Mouse (Mus musculus) bone marrow, adult 2 months (tissue): ENCODE measurements around the gene Gp1ba. TPM values are rescaled to one million over a fixed set of nuclear protein-coding genes. Genes with fewer than 3 reads are reported as not detected.

Experiments used
- H3K27ac ChIP-seq: fragments of 200-500 bp; 2 replicates; pipeline ENCODE4 v1.5.1; 2012; ENCODE audit warnings: low read depth, mild to moderate bottlenecking, control low read depth, inconsistent platforms, low read length; ENCODE audit not compliant: control insufficient read depth, poor library complexity, insufficient read depth
- H3K4me1 ChIP-seq: fragments of 200-500 bp; 2 replicates; pipeline ENCODE4 v1.6.1; 2011; ENCODE audit warnings: low read length; ENCODE audit not compliant: control insufficient read depth, insufficient read depth
- H3K4me3 ChIP-seq: fragments of 200-500 bp; replicated peaks from 2 replicates; pipeline ENCODE3; 2011; ENCODE audit warnings: mild to moderate bottlenecking, low read depth, low read length, control low read depth; ENCODE audit not compliant: control insufficient read depth
- CTCF ChIP-seq: fragments of 200-500 bp; IDR thresholded peaks from 2 replicates; pipeline ENCODE4 v1.5.1; 2011; ENCODE audit warnings: low read length, control low read depth; ENCODE audit not compliant: control insufficient read depth, insufficient read depth
- POLR2A ChIP-seq: fragments of 200-500 bp; IDR thresholded peaks from 2 replicates; pipeline ENCODE4 v1.6.1; 2011; ENCODE audit warnings: low read depth, mild to moderate bottlenecking, control low read depth, low read length, borderline replicate concordance; ENCODE audit not compliant: control insufficient read depth
- WGBS: fragments of 180-500 bp; shearing (Covaris S2); methylation state at CpG from one replicate; pipeline ENCODE4 v1.1.7; 2018; 5-methylcytosine and 5-hydroxymethylcytosine counted together
- polyA plus RNA-seq: library from polyadenylated mRNA; stranded (reverse); fragments of >200 nt; gene quantifications from 2 replicates; pipeline ENCODE4 v1.2.4, GENCODE M21; 2011; ENCODE audit warnings: low replicate concordance; ENCODE audit not compliant: missing spikeins, insufficient read depth, insufficient read length

The Gp1ba gene
- polyA plus RNA-seq, 1 experiment, result 28.3 TPM

- H3K4me1 ChIP-seq, result peaks cover 10% of the 10 kb centered on the region
- H3K27ac ChIP-seq, result peak overlapping the region; percentile 100
- TF ChIP-seq CTCF (no peak), POLR2A (no peak)
- 8% methylated on average over 6 of the region's 6 CpGs for WGBS
- H3K4me3 ChIP-seq, result peak overlapping the region; percentile 98
Measured at GRCm38 (mm10) chr11:70652884-70653344, 14.0 kb downstream of the Gp1ba start.

GRCm38 (mm10) chr11:70653345-70654197, 14.6 kb downstream of the Gp1ba start:
- H3K4me1 ChIP-seq, result peaks cover 10% of the 10 kb centered on the region
- under 1% methylated on average over 63 of the region's 63 CpGs for WGBS
- H3K27ac ChIP-seq, result peak overlapping the region; percentile 100
- TF ChIP-seq CTCF, result no peak
- TF ChIP-seq POLR2A, result peak; percentile 37; the same call in 1 of the 2 replicates
- H3K4me3 ChIP-seq, result peak overlapping the region; percentile 98

GRCm38 (mm10) chr11:70654198-70654922, 15.4 kb downstream of the Gp1ba start, which contains the start of gene Pfn1:
Pfn1 (minus strand) TSS chr11:70654644.
- under 1% methylated on average over 60 of the region's 61 CpGs for WGBS
- Histone ChIP-seq H3K27ac (peak within 1 kb of the TSS; percentile 100), H3K4me1 (peaks cover 7% of the 10 kb centered on the region), H3K4me3 (peak within 1 kb of the TSS; percentile 98)
- no peak for TF ChIP-seq CTCF
- TF ChIP-seq POLR2A, result peak; percentile 96; the same call in 1 of the 2 replicates

DNA sequence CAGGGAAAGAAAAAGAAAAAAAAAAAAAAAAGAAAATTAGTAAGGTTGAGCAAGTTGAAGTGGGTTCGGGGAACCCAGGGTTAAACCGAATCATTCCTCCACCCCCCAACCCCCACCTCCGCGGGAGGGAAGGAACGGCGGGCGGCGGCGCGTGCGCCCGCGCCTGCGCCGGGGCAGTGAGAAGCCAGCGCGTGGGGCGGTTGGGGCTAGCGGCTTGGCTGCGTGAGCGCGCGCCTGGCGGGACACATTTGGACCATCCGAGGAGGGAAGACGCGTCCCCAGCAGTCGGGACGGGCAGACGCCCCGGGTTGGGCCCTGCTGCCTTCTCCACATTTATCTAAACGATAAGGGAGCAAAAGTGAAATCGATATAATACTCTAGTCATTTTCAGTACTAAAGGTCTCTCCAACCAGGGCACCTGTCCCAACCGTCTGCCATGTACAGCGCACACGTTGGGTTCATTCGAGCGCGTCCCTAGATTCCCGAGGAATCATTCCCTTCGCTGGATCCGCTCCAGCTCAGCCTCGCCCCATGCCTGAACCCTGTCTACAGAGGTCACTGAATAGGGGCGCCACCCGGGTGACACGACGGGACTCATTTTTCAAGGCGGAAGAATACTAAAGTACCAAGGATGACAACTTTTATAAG, 16.1 kb downstream of the Gp1ba start:
- peaks cover 6% of the 10 kb centered on the region for H3K4me1 ChIP-seq
- H3K27ac ChIP-seq, result peak overlapping the region; percentile 82
- peak overlapping the region; percentile 84 for H3K4me3 ChIP-seq
- TF ChIP-seq CTCF (no peak), POLR2A (peak; percentile 67; the same call in 1 of the 2 replicates)
- under 1% methylated on average over 48 of the region's 48 CpGs for WGBS

- Histone ChIP-seq H3K27ac (peak overlapping the region; percentile 82), H3K4me1 (peaks cover 4% of the 10 kb centered on the region), H3K4me3 (peak overlapping the region; percentile 84)
- WGBS, result 3% methylated on average over 61 of the region's 61 CpGs
- TF ChIP-seq CTCF, result no peak
- peak; percentile 18; the same call in 1 of the 2 replicates for TF ChIP-seq POLR2A
Measured at GRCm38 (mm10) chr11:70655571-70656455, 16.9 kb downstream of the Gp1ba start.

GRCm38 (mm10) chr11:70656456-70656927, 17.6 kb downstream of the Gp1ba start:
- WGBS, result 52% methylated on average over 16 of the region's 16 CpGs
- Histone ChIP-seq H3K27ac (peak overlapping the region; percentile 82), H3K4me3 (peak overlapping the region; percentile 27), H3K4me1 (peaks cover 4% of the 10 kb centered on the region)
- TF ChIP-seq POLR2A (no peak), CTCF (no peak)

DNA sequence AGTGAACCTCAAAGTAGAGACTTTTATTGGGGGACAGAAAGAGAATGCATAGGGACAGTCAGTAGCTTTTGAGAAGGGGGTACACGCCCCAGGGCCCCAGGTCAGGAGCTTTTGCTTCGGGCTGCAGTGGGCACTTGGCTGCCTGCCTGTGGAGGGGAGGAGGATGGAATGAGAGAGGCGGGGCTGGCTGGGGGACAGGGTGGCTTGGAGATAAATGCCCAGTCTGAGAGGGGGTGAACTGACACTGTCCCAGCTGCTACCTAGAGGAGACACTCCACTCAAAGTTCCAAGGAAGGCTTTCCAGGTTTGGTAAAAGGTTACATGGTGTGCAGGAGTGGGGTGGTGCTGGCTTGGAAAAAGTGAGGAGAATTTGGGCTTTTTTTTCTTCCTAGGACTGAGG, 18.0 kb downstream of the Gp1ba start, which contains the start of gene Eno3:
Gene Eno3, plus strand, starts transcription at position 239 of the 400 bp plus-strand sequence.
- H3K4me3 ChIP-seq, result peak within 1 kb of the TSS; percentile 27
- TF ChIP-seq CTCF, result no peak
- no peak for TF ChIP-seq POLR2A
- 38% methylated on average over 3 of the region's 3 CpGs for WGBS
- H3K27ac ChIP-seq, result peak within 1 kb of the TSS; percentile 82
- peaks cover 4% of the 10 kb centered on the region for H3K4me1 ChIP-seq
